Comparison of ENCODE assay signal across 8 mouse cellular contexts in genomic region chr9:21165041-21165951, GRCm38 (mm10). TPM values are rescaled to one million over a fixed set of nuclear protein-coding genes. Genes with fewer than 3 reads are reported as not detected.
DNase-seq lines count a peak whose midpoint lies in the region; ATAC-seq and TF ChIP-seq lines count a peak whose summit lies in the region.

Gene Pde4a (plus strand): TSS chr9:21165714.

- peak; percentile 76 for DNase-seq in lung, embryonic 14.5 days
- DNase-seq in lung, postnatal 14 days = no peak
- peak; percentile 35 for DNase-seq in forebrain, embryonic 10.5 days (ENCODE audit: extremely low spot score, low spot score)
- peak; percentile 58 for DNase-seq in kidney, postnatal 0 days (ENCODE audit: low spot score)
- no peak for DNase-seq in liver, embryonic 13.5 days
- DNase-seq in ovary, adult 18-20 months (ENCODE audit: low spot score) = no peak

- H3K4me2 ChIP-seq in lung, embryonic 14.5 days = peak within 1 kb of the TSS; percentile 93
- H3K4me2 ChIP-seq in heart, embryonic 13.5 days = peak within 1 kb of the TSS; percentile 86
- H3K4me2 ChIP-seq in kidney, postnatal 0 days (ENCODE audit: low read length) = peak within 1 kb of the TSS; percentile 86
- peak within 1 kb of the TSS; percentile 78 for H3K4me2 ChIP-seq in liver, embryonic 13.5 days

- no peaks in the 10 kb centered on the region for H3K36me3 ChIP-seq in lung, embryonic 14.5 days (ENCODE audit: insufficient read depth)
- H3K36me3 ChIP-seq in forebrain, embryonic 10.5 days (replicated peaks) = no peaks in the 10 kb centered on the region
- no peaks in the 10 kb centered on the region for H3K36me3 ChIP-seq in heart, embryonic 13.5 days
- H3K36me3 ChIP-seq in kidney, postnatal 0 days (ENCODE audit: insufficient read depth, low read length) = no peaks in the 10 kb centered on the region
- H3K36me3 ChIP-seq in liver, embryonic 13.5 days = no peaks in the 10 kb centered on the region

- TF ChIP-seq CTCF in lung, embryonic 14.5 days (IDR thresholded peaks at IDR 0.05; ENCODE audit: low read depth) = 0 out of 2 replicates have a peak, but pooled peaks have one; percentile 5
- TF ChIP-seq CTCF in kidney, postnatal 0 days (IDR thresholded peaks at IDR 0.05; ENCODE audit: low read depth) = no peak
- no peak for TF ChIP-seq CTCF in olfactory bulb, adult 2 months (IDR thresholded peaks at IDR 0.05; ENCODE audit: insufficient read depth, low read depth, low read length)

- H3K9ac ChIP-seq in lung, embryonic 14.5 days = peak within 1 kb of the TSS; percentile 54
- H3K9ac ChIP-seq in heart, embryonic 13.5 days = peak within 1 kb of the TSS; percentile 83
- peak within 1 kb of the TSS; percentile 47 for H3K9ac ChIP-seq in kidney, postnatal 0 days (ENCODE audit: low read depth, low read length)
- peak within 1 kb of the TSS; percentile 65 for H3K9ac ChIP-seq in liver, embryonic 13.5 days

- peak; percentile 74 for TF ChIP-seq POLR2A in olfactory bulb, adult 2 months (IDR thresholded peaks at IDR 0.05; ENCODE audit: insufficient read depth, low read depth, low read length)

- WGBS in lung, embryonic 14.5 days = under 1% methylated on average over 82 of the region's 86 CpGs
- 1% methylated on average over 81 of the region's 86 CpGs for WGBS in forebrain, embryonic 10.5 days
- WGBS in heart, embryonic 13.5 days = under 1% methylated on average over 84 of the region's 86 CpGs
- WGBS in kidney, postnatal 0 days = 1% methylated on average over 76 of the region's 86 CpGs
- WGBS in liver, embryonic 13.5 days (ENCODE audit: insufficient replicate concordance) = 1% methylated on average over 60 of the region's 86 CpGs
- under 1% methylated on average over 78 of the region's 86 CpGs for WGBS in olfactory bulb, adult 2 months

- H3K4me1 ChIP-seq in lung, embryonic 14.5 days (ENCODE audit: insufficient read depth) = peaks cover 19% of the 10 kb centered on the region
- H3K4me1 ChIP-seq in forebrain, embryonic 10.5 days = peaks cover 66% of the 10 kb centered on the region
- peaks cover 57% of the 10 kb centered on the region for H3K4me1 ChIP-seq in heart, embryonic 13.5 days
- peaks cover 20% of the 10 kb centered on the region; the same call in 1 of the 2 replicates for H3K4me1 ChIP-seq in kidney, postnatal 0 days (replicated peaks; ENCODE audit: insufficient read depth, low read length)
- peaks cover 78% of the 10 kb centered on the region for H3K4me1 ChIP-seq in liver, embryonic 13.5 days (replicated peaks)
- peaks cover 44% of the 10 kb centered on the region for H3K4me1 ChIP-seq in olfactory bulb, adult 2 months (ENCODE audit: control insufficient read depth, insufficient read depth, low read length)

- no peaks in the 10 kb centered on the region for H3K9me3 ChIP-seq in lung, embryonic 14.5 days (ENCODE audit: low read depth, low read length)
- H3K9me3 ChIP-seq in forebrain, embryonic 10.5 days = no peaks in the 10 kb centered on the region
- H3K9me3 ChIP-seq in heart, embryonic 13.5 days = no peaks in the 10 kb centered on the region
- no peaks in the 10 kb centered on the region for H3K9me3 ChIP-seq in kidney, postnatal 0 days (replicated peaks; ENCODE audit: low read length)
- no peaks in the 10 kb centered on the region for H3K9me3 ChIP-seq in liver, embryonic 13.5 days (replicated peaks)

- H3K27me3 ChIP-seq in lung, embryonic 14.5 days (ENCODE audit: insufficient read depth, low read length) = peaks cover 58% of the 10 kb centered on the region
- H3K27me3 ChIP-seq in forebrain, embryonic 10.5 days (ENCODE audit: poor library complexity, severe bottlenecking) = peaks cover 82% of the 10 kb centered on the region
- peaks cover 56% of the 10 kb centered on the region for H3K27me3 ChIP-seq in heart, embryonic 13.5 days (replicated peaks)
- peaks cover 22% of the 10 kb centered on the region for H3K27me3 ChIP-seq in kidney, postnatal 0 days (ENCODE audit: insufficient read depth, low read length)
- peaks cover 61% of the 10 kb centered on the region for H3K27me3 ChIP-seq in liver, embryonic 13.5 days

- peak; percentile 4; the same call in 1 of the 2 replicates for ATAC-seq in lung, embryonic 14.5 days (ENCODE audit: insufficient read depth)
- no peak for ATAC-seq in heart, embryonic 13.5 days (ENCODE audit: extremely low read depth, insufficient number of reproducible peaks, low FRiP score, low TSS enrichment)
- no peak for ATAC-seq in kidney, postnatal 0 days (replicated peaks; ENCODE audit: low FRiP score, low read depth)
- no peak for ATAC-seq in liver, embryonic 13.5 days (ENCODE audit: low read depth)

- H3K4me3 ChIP-seq in lung, embryonic 14.5 days (ENCODE audit: low read depth, low read length) = peak within 1 kb of the TSS; percentile 56
- H3K4me3 ChIP-seq in forebrain, embryonic 10.5 days = peak within 1 kb of the TSS; percentile 54
- H3K4me3 ChIP-seq in heart, embryonic 13.5 days = peak within 1 kb of the TSS; percentile 64
- H3K4me3 ChIP-seq in kidney, postnatal 0 days (replicated peaks; ENCODE audit: low read depth, low read length) = peak within 1 kb of the TSS; percentile 53
- peak within 1 kb of the TSS; percentile 59 for H3K4me3 ChIP-seq in liver, embryonic 13.5 days (replicated peaks)
- peak within 1 kb of the TSS; percentile 96 for H3K4me3 ChIP-seq in olfactory bulb, adult 2 months (ENCODE audit: insufficient read depth, low read depth, low read length)

- no peak within 1 kb of the TSS for H3K27ac ChIP-seq in lung, embryonic 14.5 days (ENCODE audit: low read depth)
- peak within 1 kb of the TSS; percentile 80; the same call in 1 of the 2 replicates for H3K27ac ChIP-seq in forebrain, embryonic 10.5 days
- H3K27ac ChIP-seq in heart, embryonic 13.5 days (replicated peaks) = peak within 1 kb of the TSS; percentile 97
- no peak within 1 kb of the TSS for H3K27ac ChIP-seq in kidney, postnatal 0 days
- H3K27ac ChIP-seq in liver, embryonic 13.5 days = peak within 1 kb of the TSS; percentile 83; the same call in 1 of the 2 replicates
- H3K27ac ChIP-seq in olfactory bulb, adult 2 months (ENCODE audit: insufficient read depth, low read depth, low read length) = peak within 1 kb of the TSS; percentile 97

RNA-seq across cellular contexts. Expression of gene Pde4a, which starts in this region (rescaled TPM):
- 8.4 and 9.4 TPM in 2 replicates for polyA plus RNA-seq in lung, embryonic 14.5 days (2014; fragmentation: Nextera tagmentation; extraction: Ambion mirVana)
- polyA plus RNA-seq in forebrain, embryonic 10.5 days (2016; fragmentation: Nextera tagmentation; extraction: Ambion mirVana) = 3.8 and 4.3 TPM in 2 replicates
- 9.5 and 11.3 TPM in 2 replicates for polyA plus RNA-seq in heart, embryonic 13.5 days (2015; fragmentation: Nextera tagmentation; extraction: Ambion mirVana)
- 8.2 and 8.3 TPM in 2 replicates for polyA plus RNA-seq in kidney, postnatal 0 days (2015; fragmentation: Nextera tagmentation; extraction: Ambion mirVana)
- polyA plus RNA-seq in liver, embryonic 13.5 days (2015; fragmentation: Nextera tagmentation; extraction: Ambion mirVana) = 2.0 and 2.1 TPM in 2 replicates
- not detected in 2 replicates for polyA plus RNA-seq in olfactory bulb, adult 2 months (2012; ENCODE audit: insufficient read depth, insufficient read length, low replicate concordance, missing spikeins)

Comparison
In these comparisons a context has a peak if more than half of its experiments do, and no peak if none do; other contexts are left out.
1. DNase-seq: peak in lung, embryonic 14.5 days (single experiment), forebrain, embryonic 10.5 days (single experiment) and kidney, postnatal 0 days (single experiment); none in lung, postnatal 14 days (single experiment), liver, embryonic 13.5 days (single experiment) and ovary, adult 18-20 months (single experiment).
2. H3K27ac ChIP-seq: peak in forebrain, embryonic 10.5 days (single experiment), heart, embryonic 13.5 days (single experiment), liver, embryonic 13.5 days (single experiment) and olfactory bulb, adult 2 months (single experiment); none in lung, embryonic 14.5 days (single experiment) and kidney, postnatal 0 days (single experiment).
3. Peak in every context shown above with its lines, with median percentiles within 50 percentile points of each other: H3K4me2 ChIP-seq, H3K4me3 ChIP-seq and H3K9ac ChIP-seq.